Mouse (Mus musculus): ENCODE measurements around the gene Rpl41. TPM values are rescaled to one million over a fixed set of nuclear protein-coding genes. Genes with fewer than 3 reads are reported as not detected.

Rpl41 gene
- total and polyA plus RNA-seq, 2 experiments from 2014 or later: 877 to 2,439 TPM

GRCm38 (mm10) chr10:128516029-128516428, 33.1 kb downstream of the Rpl41 start:
- Histone ChIP-seq H3K27ac (ENCODE audit: low read depth, low read length) (no peak overlapping the region), H3K36me3 (ENCODE audit: insufficient read depth) (no peaks in the 10 kb centered on the region; the same call in 1 of the 2 replicates), H3K4me3 (ENCODE audit: low read depth, low read length) (no peak overlapping the region), H3K27me3 (ENCODE audit: insufficient read depth, low read length) (no peaks in the 10 kb centered on the region), H3K9me3 (ENCODE audit: low read length) (no peaks in the 10 kb centered on the region), H3K4me2 (ENCODE audit: low read depth) (0 out of 2 replicates have a peak overlapping the region, but pooled peaks have one; percentile 8), H3K4me1 (ENCODE audit: insufficient read depth) (no peaks in the 10 kb centered on the region), H3K9ac (no peak overlapping the region)
- no peak for TF ChIP-seq CTCF (IDR thresholded peaks at IDR 0.05; ENCODE audit: low read depth)
- 19% methylated on average over 20 of the region's 20 CpGs for WGBS
- ATAC-seq: no peak
- DNase-seq: no peak

- Histone ChIP-seq H3K9me3 (ENCODE audit: low read length) (no peaks in the 10 kb centered on the region), H3K4me3 (ENCODE audit: low read depth, low read length) (no peak overlapping the region), H3K27me3 (ENCODE audit: insufficient read depth, low read length) (no peaks in the 10 kb centered on the region), H3K4me1 (ENCODE audit: insufficient read depth) (no peaks in the 10 kb centered on the region), H3K36me3 (ENCODE audit: insufficient read depth) (peaks cover 8% of the 10 kb centered on the region), H3K4me2 (ENCODE audit: low read depth) (no peak overlapping the region), H3K27ac (ENCODE audit: low read depth, low read length) (no peak overlapping the region), H3K9ac (no peak overlapping the region)
- DNase-seq (no peak), ATAC-seq (no peak)
- WGBS: 80% methylated on average over 4 of the region's 4 CpGs
- no peak for TF ChIP-seq CTCF (IDR thresholded peaks at IDR 0.05; ENCODE audit: low read depth)
These were observed 34.1 kb downstream of the Rpl41 start for GRCm38 (mm10) chr10:128515044-128515443.

GRCm38 (mm10) chr10:128511761-128512160, 37.3 kb downstream of the Rpl41 start:
- no peaks in the 10 kb centered on the region for H3K27me3 ChIP-seq (ENCODE audit: insufficient read depth, low read length)
- H3K4me1 ChIP-seq (ENCODE audit: insufficient read depth): no peaks in the 10 kb centered on the region
- H3K27ac ChIP-seq (ENCODE audit: low read depth, low read length): no peak overlapping the region
- H3K9ac ChIP-seq: no peak overlapping the region
- H3K9me3 ChIP-seq (ENCODE audit: low read length): no peaks in the 10 kb centered on the region
- H3K36me3 ChIP-seq (ENCODE audit: insufficient read depth): peaks cover 19% of the 10 kb centered on the region
- TF ChIP-seq CTCF (IDR thresholded peaks at IDR 0.05; ENCODE audit: low read depth): no peak
- H3K4me3 ChIP-seq (ENCODE audit: low read depth, low read length): no peak overlapping the region
- ATAC-seq: no peak
- H3K4me2 ChIP-seq (ENCODE audit: low read depth): no peak overlapping the region
- WGBS: 84% methylated on average over 12 of the region's 12 CpGs
- no peak for DNase-seq

GRCm38 (mm10) chr10:128511189-128511588, 37.9 kb downstream of the Rpl41 start:
- H3K36me3 ChIP-seq (ENCODE audit: insufficient read depth): peaks cover 19% of the 10 kb centered on the region
- DNase-seq: no peak
- 92% methylated on average over 9 of the region's 9 CpGs for WGBS
- H3K4me2 ChIP-seq (ENCODE audit: low read depth): no peak overlapping the region
- no peak for TF ChIP-seq CTCF (IDR thresholded peaks at IDR 0.05; ENCODE audit: low read depth)
- no peak overlapping the region for H3K9ac ChIP-seq
- H3K4me3 ChIP-seq (ENCODE audit: low read depth, low read length): no peak overlapping the region
- no peaks in the 10 kb centered on the region for H3K27me3 ChIP-seq (ENCODE audit: insufficient read depth, low read length)
- H3K4me1 ChIP-seq (ENCODE audit: insufficient read depth): no peaks in the 10 kb centered on the region
- H3K9me3 ChIP-seq (ENCODE audit: low read length): no peaks in the 10 kb centered on the region
- ATAC-seq: no peak
- H3K27ac ChIP-seq (ENCODE audit: low read depth, low read length): no peak overlapping the region

GRCm38 (mm10) chr10:128510301-128510700, 38.8 kb downstream of the Rpl41 start:
- Histone ChIP-seq H3K4me3 (ENCODE audit: low read depth, low read length) (no peak overlapping the region), H3K4me1 (ENCODE audit: insufficient read depth) (no peaks in the 10 kb centered on the region), H3K9me3 (ENCODE audit: low read length) (no peaks in the 10 kb centered on the region), H3K27ac (ENCODE audit: low read depth, low read length) (no peak overlapping the region), H3K27me3 (ENCODE audit: insufficient read depth, low read length) (no peaks in the 10 kb centered on the region), H3K36me3 (ENCODE audit: insufficient read depth) (peaks cover 19% of the 10 kb centered on the region), H3K4me2 (ENCODE audit: low read depth) (no peak overlapping the region), H3K9ac (no peak overlapping the region)
- no peak for TF ChIP-seq CTCF (IDR thresholded peaks at IDR 0.05; ENCODE audit: low read depth)
- DNase-seq (no peak), ATAC-seq (no peak)
- WGBS: 90% methylated on average over 11 of the region's 11 CpGs

- H3K4me3 ChIP-seq (ENCODE audit: low read depth, low read length): no peak overlapping the region
- WGBS: 87% methylated on average over 4 of the region's 4 CpGs
- H3K4me2 ChIP-seq (ENCODE audit: low read depth): no peak overlapping the region
- no peaks in the 10 kb centered on the region for H3K9me3 ChIP-seq (ENCODE audit: low read length)
- H3K4me1 ChIP-seq (ENCODE audit: insufficient read depth): no peaks in the 10 kb centered on the region
- H3K36me3 ChIP-seq (ENCODE audit: insufficient read depth): peaks cover 19% of the 10 kb centered on the region; the same call in 1 of the 2 replicates
- ATAC-seq: no peak
- no peak overlapping the region for H3K27ac ChIP-seq (ENCODE audit: low read depth, low read length)
- TF ChIP-seq CTCF (IDR thresholded peaks at IDR 0.05; ENCODE audit: low read depth): no peak
- no peak for DNase-seq
- H3K27me3 ChIP-seq (ENCODE audit: insufficient read depth, low read length): no peaks in the 10 kb centered on the region
- no peak overlapping the region for H3K9ac ChIP-seq
These were observed 39.3 kb downstream of the Rpl41 start for GRCm38 (mm10) chr10:128509831-128510230.

GRCm38 (mm10) chr10:128509203-128509602, 39.9 kb downstream of the Rpl41 start:
- H3K4me1 ChIP-seq (ENCODE audit: insufficient read depth): no peaks in the 10 kb centered on the region
- WGBS: 92% methylated on average over 9 of the region's 9 CpGs
- no peak for TF ChIP-seq CTCF (IDR thresholded peaks at IDR 0.05; ENCODE audit: low read depth)

More at GRCm38 (mm10) chr10:128509203-128509602, 39.9 kb downstream of the Rpl41 start:
- Histone ChIP-seq H3K9ac (no peak overlapping the region), H3K27ac (ENCODE audit: low read depth, low read length) (no peak overlapping the region), H3K36me3 (ENCODE audit: insufficient read depth) (peaks cover 19% of the 10 kb centered on the region; the same call in 1 of the 2 replicates), H3K4me2 (ENCODE audit: low read depth) (no peak overlapping the region), H3K9me3 (ENCODE audit: low read length) (no peaks in the 10 kb centered on the region), H3K27me3 (ENCODE audit: insufficient read depth, low read length) (no peaks in the 10 kb centered on the region), H3K4me3 (ENCODE audit: low read depth, low read length) (no peak overlapping the region)
- ATAC-seq (no peak), DNase-seq (no peak)
